Mouse (Mus musculus): ENCODE data around the gene Lamb3. TPM values are rescaled to one million over a fixed set of nuclear protein-coding genes. Genes with fewer than 3 reads are reported as not detected.

The Lamb3 gene
- polyA plus RNA-seq (2012; rRNA removed): 8.0 and 10.3 TPM in 2 replicates

DNA sequence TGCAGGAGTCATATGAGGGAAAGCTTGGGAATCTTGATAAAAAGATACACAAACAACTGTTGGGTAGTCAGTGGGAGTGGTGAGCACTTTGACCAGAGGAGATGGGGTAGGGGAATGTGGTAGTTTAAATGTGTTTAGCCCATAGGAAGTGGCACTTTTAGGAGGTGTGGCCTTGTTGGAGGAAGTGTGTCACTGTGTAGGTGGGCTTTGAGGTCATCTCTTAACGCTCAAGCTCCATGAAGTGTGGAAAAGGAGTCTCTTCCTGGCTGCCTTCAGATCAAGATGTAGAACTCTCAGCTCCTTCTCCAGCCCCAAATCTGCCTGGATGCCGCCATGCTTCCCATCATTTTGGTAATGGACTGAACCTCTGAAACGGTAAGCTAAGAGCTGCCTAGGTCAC lies at the start of gene Lamb3:
Gene Lamb3 (plus strand): TSS at position 197 of the 400 bp plus-strand sequence.
- DNase-seq (ENCODE audit: low read depth): no peak

DNA sequence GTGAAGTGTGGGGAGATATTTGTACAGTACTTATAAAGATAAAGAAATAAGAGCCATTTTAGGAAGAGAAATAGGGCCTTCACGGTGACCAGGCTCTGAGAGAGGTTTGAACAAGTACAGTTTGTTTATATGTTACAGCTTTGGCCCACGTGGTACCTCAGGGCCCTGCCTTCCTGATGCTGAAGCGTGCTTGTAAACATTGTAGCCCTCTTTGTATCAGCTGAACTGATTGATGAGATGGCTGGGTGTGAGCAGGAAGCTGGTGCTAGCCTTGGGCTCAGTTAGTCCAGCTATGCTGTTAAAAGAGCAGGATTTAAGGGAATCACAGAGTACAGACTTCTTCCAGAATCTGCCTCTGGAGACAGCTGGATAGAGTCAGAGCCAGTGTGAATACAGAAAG lies 48.3 kb upstream of the Lamb3 start:
- no peak for DNase-seq (ENCODE audit: low read depth)

DNA sequence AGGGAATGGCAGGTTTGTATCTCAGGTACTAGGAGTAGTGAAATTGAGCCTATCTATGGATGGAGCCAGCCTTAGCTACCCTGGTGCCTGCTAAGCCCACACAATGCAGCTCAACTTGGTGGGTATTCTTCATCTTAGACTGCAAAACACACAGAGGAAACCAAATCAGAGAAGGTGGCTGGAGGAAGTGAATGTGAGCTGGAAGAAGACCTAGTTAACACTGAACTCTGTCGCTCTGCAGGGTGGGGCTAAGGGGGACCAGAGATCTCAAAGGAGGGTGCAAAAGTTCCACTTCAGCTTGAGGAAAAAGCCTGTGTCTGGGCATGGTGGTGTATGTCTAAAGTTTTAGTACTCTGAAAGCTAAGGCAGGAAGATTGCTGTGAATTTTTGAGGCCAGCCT lies 47.9 kb upstream of the Lamb3 start:
- no peak for DNase-seq (ENCODE audit: low read depth)

DNA sequence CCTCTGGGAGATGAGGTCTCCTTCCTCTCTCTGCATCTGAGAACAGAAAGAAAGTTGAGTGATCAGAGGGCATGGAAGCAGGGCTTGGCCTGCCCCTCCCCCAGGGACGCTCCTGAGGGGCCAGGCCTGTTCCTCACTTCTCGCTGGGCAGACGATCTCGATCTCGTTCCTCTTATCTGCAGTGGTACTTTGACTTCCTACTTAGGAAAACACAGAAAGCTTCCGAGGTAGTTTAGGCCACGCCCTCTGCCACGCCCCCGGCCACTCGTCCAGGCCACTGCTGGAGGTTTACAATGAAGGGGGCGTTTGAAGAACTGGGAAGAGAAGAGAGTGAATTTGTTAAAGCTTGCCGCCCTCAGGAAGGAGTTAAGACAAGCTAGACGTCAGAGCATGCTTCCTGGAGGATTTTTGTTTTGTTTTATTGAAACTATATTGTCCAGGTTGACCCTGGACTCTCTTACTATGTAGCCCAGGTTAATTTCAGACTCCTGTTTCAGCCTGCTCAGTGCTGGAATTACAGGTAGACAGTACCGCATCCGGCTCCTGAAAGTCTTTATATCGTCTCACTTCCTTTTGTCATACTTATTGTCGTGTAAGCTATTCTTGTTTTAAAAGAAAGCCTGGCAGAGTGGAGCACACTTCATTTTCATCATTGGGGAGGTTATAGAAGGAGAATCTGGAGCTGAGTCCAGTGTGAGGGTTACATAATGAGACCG lies 47.0 kb upstream of the Lamb3 start:
- no peak for DNase-seq (ENCODE audit: low read depth)

DNA sequence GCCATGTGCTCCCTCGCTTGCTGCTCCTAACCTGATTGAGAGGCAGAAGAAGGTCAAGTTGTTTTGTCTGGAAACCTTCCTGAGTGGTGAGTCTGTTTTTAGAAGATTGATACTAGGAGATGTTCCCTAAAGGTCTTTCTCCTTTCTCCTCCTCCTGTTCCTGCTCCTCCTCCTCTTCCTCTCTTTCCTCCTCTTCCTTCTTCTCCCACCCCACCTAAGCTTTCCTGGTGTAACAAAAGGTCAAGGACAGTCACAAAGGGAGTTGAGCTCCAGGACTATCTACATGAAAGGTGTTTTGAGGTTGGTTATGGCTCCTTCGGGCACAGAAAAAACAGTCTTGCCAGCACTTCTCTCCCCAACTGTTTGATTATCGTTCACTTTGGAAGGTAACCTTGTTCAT lies 39.8 kb upstream of the Lamb3 start, which contains the start of gene A130010J15Rik:
Gene A130010J15Rik (plus strand): TSS at position 301 of the 400 bp plus-strand sequence.
- DNase-seq (ENCODE audit: low read depth): no peak

DNA sequence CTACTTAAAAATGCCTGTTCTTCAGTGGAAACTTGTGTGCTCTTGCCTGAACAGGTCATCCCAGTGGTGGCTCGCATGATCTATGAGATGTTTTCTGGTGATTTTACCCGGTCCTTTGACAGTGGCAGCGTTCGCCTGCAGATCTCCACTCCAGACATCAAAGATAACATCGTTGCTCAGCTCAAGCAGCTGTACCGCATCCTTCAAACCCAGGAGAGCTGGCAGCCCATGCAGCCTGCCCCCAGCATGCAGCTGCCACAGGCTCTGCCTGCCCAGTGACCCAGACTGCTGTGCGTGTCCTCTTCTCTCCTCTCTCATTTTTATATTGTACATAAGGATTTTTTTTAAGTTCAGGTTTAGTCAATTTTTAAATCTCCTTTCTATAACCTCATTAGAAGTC lies 38.3 kb upstream of the Lamb3 start:
- no peak for DNase-seq (ENCODE audit: low read depth)

DNA sequence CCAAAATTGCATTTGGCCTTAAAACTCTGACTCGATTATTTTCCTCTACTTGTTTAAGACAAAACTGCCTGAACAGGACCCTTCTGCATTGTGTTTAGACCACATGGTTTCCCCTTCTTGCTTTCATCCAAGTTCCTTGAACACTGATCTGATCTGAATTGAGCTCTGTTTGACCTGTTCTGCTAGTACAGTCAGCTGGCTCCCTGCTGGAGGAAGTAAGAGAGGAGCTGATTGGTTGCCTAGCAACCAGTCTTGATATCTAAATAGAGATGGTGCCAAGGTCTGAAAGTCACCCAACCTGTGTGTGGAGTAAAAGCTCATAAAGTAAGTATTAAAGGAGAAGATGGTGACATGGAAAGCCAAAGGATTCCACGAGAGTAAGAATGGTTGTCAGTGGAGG lies 37.6 kb upstream of the Lamb3 start:
- no peak for DNase-seq (ENCODE audit: low read depth)

DNA sequence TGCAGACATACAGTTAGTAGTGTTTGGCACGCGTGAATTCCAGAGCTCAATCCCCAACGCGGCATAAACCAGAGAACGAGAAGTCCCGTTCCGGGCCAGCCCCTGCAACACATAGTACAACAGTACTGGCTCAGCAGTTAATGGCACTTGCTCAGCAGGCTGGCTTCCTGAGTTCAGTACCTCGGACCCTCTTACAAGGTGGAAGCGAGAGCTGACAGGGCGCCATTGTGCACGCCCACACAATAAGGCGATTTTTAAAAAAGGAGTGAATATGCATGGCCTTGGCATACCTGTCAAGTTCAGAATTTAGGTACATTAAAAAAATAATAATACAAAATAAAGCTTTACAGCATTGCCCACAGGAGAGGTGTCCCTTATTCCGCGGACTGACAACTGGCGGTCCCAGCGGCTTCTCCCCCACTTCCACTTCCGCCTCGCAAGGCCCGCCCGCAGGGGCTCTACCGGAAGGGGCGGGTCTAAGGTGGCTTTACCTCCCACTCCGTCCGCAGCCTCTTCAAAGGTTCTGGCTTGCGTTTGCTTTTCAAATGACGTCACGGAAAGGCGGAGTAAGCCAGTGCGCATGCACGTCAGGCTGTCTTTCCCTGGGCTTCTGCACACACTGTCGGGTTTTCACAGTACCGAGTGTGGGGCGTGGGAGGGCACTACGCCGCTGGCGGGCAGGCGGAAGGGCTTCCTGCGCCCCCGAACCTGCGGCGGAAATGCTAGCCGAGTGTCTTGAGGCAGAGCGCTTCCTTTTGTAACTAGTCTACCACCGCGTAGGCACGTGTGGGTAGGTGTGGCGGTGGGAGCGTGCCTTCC lies 34.3 kb upstream of the Lamb3 start:
- DNase-seq (ENCODE audit: low read depth): peak; percentile 97

DNA sequence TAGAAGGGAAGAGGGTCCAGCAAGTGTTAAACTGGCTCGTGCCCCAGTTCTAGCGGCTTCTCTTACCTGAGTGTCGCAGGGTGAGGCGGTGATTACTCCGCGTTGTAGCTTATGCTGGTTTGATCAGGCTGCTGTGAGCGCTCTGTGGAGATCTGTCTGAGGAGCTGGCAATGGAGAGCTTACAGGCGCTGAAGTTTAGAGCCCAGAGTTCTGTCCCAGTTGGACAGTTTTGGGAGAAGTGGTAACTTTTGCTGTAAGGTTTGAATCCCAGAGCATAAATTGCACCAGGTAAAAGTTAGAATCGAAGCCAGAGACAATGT lies 33.7 kb upstream of the Lamb3 start:
- DNase-seq (ENCODE audit: low read depth): no peak

DNA sequence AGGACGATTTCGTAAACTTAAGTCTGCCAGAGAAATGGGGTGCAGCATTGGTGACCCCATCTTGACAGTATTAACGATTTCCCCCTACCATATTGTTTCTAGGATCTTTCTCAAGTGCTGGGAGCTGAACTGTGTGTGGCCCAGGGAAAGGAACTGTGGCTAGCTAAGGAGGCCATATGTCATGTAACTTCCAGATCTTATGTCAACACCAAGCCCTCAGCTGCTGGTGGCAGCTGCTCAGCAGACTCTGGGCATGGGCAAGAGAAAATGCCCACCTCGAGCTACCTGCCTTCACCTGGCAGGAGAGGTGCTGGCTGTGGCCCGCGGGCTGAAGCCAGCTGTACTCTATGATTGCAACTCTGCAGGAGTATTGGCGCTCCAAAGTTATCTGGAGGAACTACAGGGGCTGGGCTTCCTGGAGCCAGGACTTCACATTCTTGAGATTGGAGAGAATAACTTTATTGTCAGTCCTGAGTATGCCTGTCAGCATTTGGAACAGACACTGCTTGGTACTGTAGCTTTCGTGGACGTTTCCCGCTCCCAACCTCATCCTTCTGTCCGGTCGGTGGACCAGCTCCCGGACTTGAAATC lies 33.3 kb upstream of the Lamb3 start:
- no peak for DNase-seq (ENCODE audit: low read depth)

DNA sequence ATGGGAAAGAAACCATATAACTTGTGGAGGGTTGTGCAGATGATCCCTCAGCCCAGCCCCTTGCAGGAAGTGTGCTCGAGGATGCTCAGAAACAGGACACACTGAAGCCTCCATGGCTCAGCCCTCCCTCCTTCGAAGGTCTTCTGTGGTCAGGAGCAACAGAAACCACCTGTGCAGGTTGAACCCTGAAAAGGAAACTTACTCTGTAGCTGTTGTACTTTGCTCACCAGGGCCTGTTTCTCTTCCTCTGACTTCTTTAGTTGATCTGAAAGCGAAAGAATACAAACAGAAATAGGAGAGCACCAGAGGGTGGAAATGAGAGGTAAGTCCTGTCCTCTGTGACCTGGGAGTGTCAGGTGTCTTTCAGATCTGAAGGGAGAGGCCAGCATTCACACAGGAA lies 26.4 kb upstream of the Lamb3 start:
- DNase-seq (ENCODE audit: low read depth): no peak

DNA sequence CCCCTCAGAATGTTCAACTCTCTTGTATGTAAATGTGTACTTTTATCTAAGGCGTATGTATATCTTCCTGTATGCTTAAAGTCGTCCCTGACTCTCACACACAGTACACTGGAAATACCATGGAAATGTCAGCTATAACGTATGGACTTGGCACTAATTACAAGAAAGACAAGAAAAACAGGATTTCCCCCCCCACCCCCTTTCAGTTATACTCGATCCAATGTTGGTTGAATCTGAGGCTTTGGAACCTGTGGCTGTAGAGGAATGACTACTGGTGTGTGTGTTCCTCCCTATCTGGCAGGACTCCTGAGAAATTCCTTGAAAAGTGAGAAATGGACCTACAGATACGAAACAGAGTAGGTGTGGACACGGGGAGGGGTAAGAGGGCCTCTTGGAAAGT lies 19.2 kb upstream of the Lamb3 start:
- DNase-seq (ENCODE audit: low read depth): no peak

DNA sequence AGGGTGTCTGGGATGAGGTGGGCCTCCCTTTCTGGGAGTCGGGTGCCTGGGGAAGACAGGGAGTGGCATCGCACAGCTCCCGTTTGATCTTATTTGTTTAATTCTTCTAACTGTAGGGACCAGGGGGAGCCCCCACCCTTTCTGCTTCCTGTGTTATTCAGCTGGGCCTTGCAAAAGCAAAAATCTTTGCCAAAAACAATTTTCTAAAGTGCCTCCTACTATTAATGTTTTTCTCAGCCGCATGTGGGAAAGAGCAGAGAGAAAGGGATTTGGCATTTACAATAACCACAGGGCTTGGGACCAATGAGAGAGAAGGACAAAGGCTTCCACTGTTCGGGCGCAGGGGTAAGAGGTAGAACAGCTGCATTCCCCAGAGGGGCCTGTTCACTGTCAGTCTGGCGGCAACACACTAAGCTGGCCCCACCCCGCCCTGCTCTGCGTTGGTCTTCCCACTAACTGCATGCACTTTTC lies 18.3 kb upstream of the Lamb3 start:
- no peak for DNase-seq (ENCODE audit: low read depth)

DNA sequence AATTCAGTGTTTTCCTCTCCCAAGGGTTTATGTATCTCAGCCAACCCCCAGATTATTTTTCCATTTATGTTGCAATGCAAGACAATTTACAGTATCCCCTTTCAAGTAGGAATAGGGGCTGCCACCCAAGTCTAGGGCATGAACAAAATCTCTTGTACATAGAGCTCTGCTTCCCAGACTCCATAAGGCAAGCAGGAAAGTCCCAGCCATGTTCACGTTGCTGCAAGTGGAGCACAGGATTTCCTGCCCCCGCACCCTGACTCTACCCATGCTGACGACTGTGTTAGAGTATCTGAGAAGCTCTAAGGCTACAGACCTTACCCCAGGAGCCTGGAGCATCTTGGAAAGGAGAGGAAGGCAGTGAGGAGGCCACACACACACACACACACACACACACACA lies 17.7 kb upstream of the Lamb3 start:
- no peak for DNase-seq (ENCODE audit: low read depth)

DNA sequence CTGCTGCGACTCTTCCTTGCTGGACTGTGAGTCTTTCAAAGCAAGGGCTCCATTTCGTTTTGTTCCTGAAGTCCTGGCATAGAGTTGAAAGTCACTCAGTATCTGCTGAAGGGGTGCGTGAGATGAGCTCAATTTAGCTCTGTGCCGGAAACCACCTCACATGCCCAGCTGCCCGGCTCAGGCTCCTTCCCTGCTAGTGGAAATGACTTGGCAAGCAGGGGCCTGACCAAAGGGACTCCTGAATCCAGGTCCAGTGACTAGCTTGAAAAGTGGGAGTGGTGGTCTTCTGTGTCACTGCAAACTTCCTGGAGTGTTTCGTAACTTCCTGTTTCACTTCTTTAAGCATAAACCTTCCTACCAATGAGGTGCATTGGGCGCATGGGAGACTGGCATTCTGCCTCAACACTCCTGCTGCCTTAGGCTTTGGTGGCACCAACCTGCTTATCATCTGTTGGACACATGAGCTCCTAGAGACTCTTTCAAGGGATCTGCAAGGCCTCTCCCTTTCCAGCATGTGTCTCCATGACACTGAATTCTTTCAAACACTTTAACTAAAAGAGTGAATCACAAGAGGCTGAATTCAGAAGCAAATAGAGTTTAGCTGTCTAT lies 15.7 kb upstream of the Lamb3 start:
- DNase-seq (ENCODE audit: low read depth): no peak

DNA sequence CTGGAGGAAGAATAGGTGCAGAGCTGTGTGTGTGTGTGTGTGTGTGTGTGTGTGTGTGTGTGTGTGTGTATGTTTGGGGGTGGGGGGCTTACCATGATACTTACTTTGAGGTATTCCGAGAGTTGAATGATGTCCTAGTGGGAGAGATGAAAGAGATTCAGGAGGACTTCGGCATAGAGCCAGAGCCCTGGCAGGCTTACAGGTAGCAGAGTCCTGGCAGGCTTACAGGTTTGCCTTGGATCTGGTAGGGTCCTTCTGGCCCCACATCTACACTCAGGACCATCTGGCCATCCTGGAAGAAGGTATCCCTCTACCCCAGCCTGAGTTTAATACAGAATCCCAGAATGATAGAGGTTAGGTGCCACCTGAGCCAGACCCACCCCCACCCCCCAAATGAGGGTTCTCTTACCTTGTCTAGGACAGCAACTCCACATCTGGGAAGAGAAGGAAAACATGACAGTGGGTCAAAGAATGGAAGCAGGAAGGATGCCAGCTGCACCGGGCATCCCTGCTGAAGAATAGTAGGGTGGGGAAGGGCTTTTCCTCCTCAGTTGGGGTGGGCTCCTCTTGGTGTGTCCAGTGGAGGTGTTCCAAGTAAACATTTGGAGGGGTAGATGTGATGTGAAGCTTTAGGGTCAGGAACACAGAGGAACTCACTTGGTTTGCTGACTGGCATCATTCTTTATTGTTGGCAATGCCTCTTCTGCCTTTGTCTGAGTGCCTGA lies 12.9 kb upstream of the Lamb3 start:
- DNase-seq (ENCODE audit: low read depth): no peak

DNA sequence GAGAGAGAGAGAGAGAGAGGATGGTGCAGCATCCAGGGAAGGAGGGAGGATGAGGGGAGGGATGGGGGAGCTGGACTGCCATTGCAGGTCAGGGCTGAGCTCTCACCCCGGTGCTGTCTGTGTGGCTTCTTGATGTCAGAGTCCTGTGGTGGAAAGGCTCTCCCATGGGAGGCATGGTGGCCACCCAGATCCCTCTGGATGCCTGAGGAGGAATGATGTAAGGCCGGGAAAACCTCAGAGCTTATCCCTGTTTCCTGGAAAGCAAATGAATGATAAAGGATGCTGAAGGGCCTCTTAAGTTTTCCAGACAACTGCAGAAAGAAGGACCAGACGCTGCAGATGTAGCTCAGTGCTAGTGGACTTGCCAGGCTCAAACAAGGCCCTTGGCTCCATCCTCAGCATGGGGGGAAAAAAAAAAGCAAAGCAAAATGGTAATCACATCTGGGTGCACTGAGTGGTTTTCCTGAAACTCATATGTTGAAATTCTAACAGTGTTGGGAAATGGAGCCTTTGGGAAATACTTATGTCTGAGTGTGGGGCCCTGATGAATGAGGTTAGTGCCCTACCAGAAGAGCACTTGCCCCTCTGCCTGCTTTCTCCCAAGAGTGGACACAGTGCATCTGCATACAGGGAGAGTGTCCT lies 12.2 kb upstream of the Lamb3 start:
- no peak for DNase-seq (ENCODE audit: low read depth)

DNA sequence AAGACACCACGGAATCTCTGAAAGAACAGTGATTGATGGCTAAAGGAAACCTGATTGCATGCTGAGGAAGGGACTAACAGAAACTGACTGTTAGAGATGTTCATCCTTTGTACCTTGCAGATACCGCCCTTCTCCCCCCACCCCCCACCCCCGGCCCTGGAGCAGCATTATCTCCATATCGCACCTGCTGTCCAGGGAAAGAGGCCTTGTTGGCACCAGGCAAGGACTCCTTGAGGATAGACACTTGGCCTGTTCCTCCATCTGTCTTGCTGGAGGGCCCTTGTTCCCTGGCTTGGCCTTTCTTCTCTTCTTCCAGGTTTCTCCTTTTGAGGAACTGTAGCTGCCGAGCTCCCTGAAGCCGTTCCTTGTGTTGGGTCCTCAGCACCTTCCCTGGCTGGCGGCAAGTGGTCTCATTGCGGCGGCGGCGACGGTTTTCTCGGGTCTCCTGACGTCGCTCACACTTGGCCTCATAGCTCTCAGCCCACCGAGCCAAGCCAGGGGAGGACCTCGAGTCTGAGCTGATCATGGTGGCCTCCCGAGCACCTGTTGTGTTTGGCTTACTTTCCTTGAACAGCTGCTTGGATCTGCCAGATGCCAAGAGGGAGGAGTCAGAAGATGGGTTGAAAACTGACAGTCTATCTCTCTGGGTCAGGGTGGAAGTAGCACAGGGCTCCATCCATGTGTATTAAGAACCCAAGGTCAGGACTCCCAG lies 9.8 kb upstream of the Lamb3 start:
- DNase-seq (ENCODE audit: low read depth): no peak

DNA sequence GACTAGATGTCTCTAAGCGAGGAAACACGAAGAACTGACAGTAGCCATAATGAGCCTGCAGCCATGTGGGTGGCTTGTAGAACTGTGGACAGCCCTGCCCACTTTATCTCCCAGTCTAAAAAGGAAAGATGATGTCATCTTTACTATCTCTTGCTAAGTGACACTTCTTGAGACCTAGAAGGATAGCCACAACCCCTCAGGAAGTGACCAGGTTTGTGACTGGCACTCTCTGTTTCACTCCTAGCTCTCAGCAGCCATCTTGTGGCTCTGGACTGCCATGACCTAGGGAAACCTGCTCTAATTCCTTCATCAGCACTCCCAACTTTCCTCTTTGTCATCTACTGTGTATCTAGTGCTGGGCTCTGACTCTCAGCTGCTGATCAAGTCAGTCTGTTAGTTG lies 9.2 kb upstream of the Lamb3 start:
- DNase-seq (ENCODE audit: low read depth): no peak

DNA sequence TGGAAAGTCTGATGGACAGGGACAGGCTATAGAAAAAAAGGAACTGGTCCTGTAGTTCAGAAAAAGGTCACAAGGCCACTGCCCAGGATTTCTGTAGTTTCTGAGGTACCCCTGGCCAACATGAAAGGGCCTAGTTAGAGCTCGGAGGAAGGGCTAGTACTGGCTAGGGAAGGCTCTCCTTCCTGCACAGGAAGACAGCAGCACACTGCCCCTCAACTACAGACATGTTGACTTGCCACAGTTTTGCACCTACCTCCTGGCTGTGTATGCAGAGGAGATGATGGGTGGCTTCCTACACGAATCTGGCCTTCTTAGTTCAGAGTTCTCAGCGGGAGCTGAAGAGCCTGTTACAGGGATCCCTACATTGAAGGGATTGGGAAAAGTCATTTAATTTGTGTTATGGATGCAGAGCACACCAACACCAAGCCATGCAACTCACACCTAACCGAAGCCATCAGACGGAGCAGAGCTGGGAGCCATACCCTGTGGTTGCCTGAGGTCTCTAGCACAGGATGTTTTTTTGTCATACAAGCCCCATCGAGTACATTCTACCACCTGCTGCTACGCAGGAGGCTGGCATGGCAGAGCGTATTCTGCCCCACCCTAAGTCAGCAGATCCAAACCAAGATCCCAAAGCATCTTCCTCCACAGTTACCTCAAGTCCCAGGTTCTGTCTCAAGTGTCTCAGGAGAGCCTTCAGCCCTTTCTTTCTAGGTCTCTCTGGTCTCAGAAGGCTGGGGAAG lies 6.7 kb upstream of the Lamb3 start:
- DNase-seq (ENCODE audit: low read depth): no peak
